Comparison of ENCODE assay signal across 12 mouse cellular contexts in the genomic region with DNA sequence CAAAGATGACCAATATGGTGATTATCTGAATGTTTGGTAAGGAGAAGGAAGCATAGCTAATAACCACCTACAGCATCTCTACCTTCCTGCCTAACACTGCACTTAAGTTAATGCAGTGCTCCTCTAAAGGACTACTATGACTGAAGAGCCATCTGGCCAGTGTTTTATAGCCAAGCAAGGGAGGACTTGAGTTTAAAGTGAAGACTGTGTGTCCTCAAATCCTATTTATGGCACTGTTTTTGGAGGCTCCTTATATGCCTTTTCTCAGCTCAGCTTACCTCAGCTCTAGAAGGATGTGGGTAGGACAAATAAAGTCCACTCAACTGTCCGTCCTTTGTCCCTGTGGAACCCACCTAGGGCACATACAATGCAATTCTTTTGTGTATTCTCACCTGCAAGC.
"Had no signal": no experiment of that assay in that cellular context is flagged by ENCODE, and none has a peak within 500 bp of the region (broad histone marks: within the 10 kb centered on the region; RNA-seq: fewer than 3 reads in every experiment).

No protein-coding gene starts in this region.

- DNase-seq: retina, postnatal 1 day; right cerebral cortex, adult 18-20 months; right cerebral cortex, postnatal 14 days; right cerebral cortex, postnatal 25 days; right cerebral cortex, postnatal 4 days; spleen, adult 18-20 months; thymus, adult 18-20 months; thymus, adult 2 months; thymus, postnatal 14 days; thymus, postnatal 25 days; thymus, postnatal 36 days; thymus, postnatal 4 days had no signal
